Mouse (Mus musculus): ENCODE data around the gene Rfk. TPM values are rescaled to one million over a fixed set of nuclear protein-coding genes. Genes with fewer than 3 reads are reported as not detected.
A peak's percentile ranks its signal among the peaks of the same experiment; 100 is the strongest.

Gene Rfk
- total and polyA plus RNA-seq, 3 experiments, result 36.2 to 112 (median 46.9) TPM

DNA sequence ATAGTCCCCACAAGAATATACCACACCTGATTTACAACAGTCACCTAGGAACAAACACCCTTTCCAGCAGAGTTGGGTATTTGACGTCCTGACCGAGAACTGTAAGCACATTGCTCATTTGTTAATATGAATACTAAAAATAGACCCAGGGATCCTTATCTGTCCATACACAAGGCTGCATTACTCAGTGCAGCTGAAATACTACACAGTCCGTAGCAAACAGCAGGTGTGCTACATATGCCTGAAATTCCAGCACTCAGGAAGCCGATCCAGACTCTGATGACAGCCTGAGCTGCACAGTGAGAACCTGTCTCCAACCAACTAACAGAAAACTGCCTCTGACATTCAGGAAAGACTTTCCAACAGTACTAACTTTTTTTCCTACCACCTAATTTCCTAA lies 39.0 kb upstream of the Rfk start:
- Histone ChIP-seq H3K4me3 (ENCODE audit: low read depth, low read length) (peak overlapping the region; percentile 82), H3K9me3 (replicated peaks) (no peaks in the 10 kb centered on the region), H3K27me3 (ENCODE audit: insufficient read depth, low read length) (no peaks in the 10 kb centered on the region), H3K4me1 (ENCODE audit: insufficient read depth, low read depth, low read length) (peaks cover 65% of the 10 kb centered on the region), H3K36me3 (replicated peaks) (peaks cover 39% of the 10 kb centered on the region)
- no peak for DNase-seq (ENCODE audit: low spot score)
- TF ChIP-seq TAL1 (conservative IDR thresholded peaks at IDR 0.05; ENCODE audit: low read depth, low read length) (peak; percentile 39; the same call in 1 of the 2 replicates), GATA2 (IDR thresholded peaks at IDR 0.05; ENCODE audit: borderline replicate concordance, low read depth, low read length) (no peak)
- ATAC-seq (ENCODE audit: extremely low read depth, insufficient number of reproducible peaks, low FRiP score, poor library complexity, severe bottlenecking), result peak; percentile 17; the same call in 1 of the 2 replicates

DNA sequence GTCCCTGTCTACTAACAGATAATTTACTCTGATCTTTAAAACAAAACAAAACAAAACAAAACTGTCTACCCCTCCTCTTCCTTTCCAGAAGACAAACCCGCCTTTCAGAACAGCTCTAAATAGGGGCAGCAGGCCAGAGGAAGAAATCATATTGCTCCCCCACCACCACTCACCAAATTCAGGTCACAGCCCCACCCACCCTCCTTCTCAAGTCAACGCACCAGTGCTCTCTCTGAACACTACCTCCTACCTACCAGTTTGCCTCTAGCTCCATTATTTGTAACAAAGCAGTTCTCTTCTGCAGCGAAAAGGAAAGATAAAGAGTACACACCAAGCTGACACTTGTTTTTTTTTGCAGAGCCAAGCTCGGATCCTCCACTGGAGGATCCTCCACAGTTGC lies 38.5 kb upstream of the Rfk start:
- Histone ChIP-seq H3K27me3 (ENCODE audit: insufficient read depth, low read length) (no peaks in the 10 kb centered on the region), H3K36me3 (replicated peaks) (peaks cover 33% of the 10 kb centered on the region), H3K9me3 (replicated peaks) (no peaks in the 10 kb centered on the region), H3K4me3 (ENCODE audit: low read depth, low read length) (peak overlapping the region; percentile 82), H3K4me1 (ENCODE audit: insufficient read depth, low read depth, low read length) (peaks cover 65% of the 10 kb centered on the region)
- ATAC-seq (ENCODE audit: extremely low read depth, insufficient number of reproducible peaks, low FRiP score, poor library complexity, severe bottlenecking) (no peak), DNase-seq (ENCODE audit: low spot score) (no peak)
- no peak for TF ChIP-seq TAL1 (conservative IDR thresholded peaks at IDR 0.05; ENCODE audit: low read depth, low read length)
- no peak for TF ChIP-seq GATA2 (IDR thresholded peaks at IDR 0.05; ENCODE audit: borderline replicate concordance, low read depth, low read length)
- TF ChIP-seq CTCF (IDR thresholded peaks at IDR 0.05; ENCODE audit: low read depth, low read length), result no peak
- TF ChIP-seq GATA1 (IDR thresholded peaks at IDR 0.05; ENCODE audit: borderline replicate concordance, low read length), result no peak
- no peak for TF ChIP-seq POLR2AphosphoS5 (IDR thresholded peaks at IDR 0.05; ENCODE audit: insufficient replicate concordance, low read depth, low read length)

DNA sequence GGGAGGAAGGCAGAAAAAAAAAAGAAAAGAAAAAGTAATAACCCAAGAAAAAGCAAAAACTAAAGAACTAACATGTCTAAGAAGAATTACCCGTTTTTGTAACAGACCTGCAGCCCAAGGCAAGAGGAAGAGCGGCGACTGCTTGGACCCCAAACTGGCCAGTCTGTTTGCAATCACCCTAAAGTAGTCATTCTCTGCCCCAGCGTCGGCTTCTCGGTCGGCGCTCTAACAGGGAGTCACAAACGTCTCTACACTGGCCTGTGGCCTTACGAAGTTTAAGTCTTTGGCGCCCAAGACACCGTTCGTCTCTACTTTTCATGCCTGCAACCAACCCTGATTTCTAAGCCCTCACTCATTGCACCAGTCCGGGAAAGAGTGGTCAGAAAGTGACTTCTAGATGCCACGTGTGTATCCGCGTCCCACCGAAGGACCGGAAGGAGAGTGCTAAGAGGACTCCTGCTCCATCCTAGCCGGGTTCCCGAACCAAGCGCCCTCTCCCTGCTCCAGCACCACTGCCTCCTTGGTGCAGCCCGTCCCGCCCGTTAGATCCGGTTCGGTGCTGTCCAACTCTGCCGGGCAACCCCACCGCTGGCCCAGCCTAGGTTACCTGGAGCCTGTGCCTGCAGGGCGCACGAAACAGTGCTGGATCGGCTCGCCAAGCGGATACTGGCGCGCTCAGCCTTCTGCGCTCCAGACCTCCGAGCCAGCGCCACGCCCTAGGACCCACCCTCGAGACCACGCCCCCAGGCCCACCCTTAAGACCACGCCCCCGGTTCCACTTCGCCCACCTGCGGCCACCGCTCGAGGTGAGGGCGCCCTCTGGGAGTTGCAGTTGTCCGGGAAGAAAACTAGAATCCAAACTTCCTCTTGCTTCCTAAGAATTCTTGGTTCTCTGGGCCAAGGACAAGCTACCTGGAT lies 37.6 kb upstream of the Rfk start:
- peak; percentile 48 for ATAC-seq (ENCODE audit: extremely low read depth, insufficient number of reproducible peaks, low FRiP score, poor library complexity, severe bottlenecking)
- Histone ChIP-seq H3K27me3 (ENCODE audit: insufficient read depth, low read length) (no peaks in the 10 kb centered on the region), H3K4me1 (ENCODE audit: insufficient read depth, low read depth, low read length) (peaks cover 69% of the 10 kb centered on the region), H3K4me3 (ENCODE audit: low read depth, low read length) (peak overlapping the region; percentile 82), H3K9me3 (replicated peaks) (no peaks in the 10 kb centered on the region), H3K36me3 (replicated peaks) (peaks cover 27% of the 10 kb centered on the region)
- no peak for TF ChIP-seq TAL1 (conservative IDR thresholded peaks at IDR 0.05; ENCODE audit: low read depth, low read length)
- no peak for TF ChIP-seq CTCF (IDR thresholded peaks at IDR 0.05; ENCODE audit: low read depth, low read length)
- peak; percentile 67 for DNase-seq (ENCODE audit: low spot score)

DNA sequence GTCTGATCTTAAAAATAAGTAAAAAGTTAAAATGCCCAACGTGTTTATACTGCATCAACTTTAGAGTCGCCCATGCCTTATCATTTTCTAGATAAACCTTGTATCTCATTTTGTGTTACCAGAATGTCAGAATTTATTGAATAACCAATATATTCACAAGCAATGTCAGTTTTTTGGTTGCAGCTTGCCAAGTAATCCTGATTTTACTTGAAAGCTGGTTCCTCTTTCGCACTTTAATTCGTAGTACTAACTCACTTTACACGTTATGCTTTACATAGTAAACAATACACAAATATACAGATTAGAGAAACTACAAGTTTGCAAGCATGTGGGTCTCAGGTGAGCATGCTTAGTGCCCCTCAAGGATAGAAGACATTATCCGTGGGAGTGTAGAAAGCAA lies 36.9 kb upstream of the Rfk start:
- Histone ChIP-seq H3K4me3 (ENCODE audit: low read depth, low read length) (no peak overlapping the region), H3K27me3 (ENCODE audit: insufficient read depth, low read length) (no peaks in the 10 kb centered on the region), H3K36me3 (replicated peaks) (peaks cover 20% of the 10 kb centered on the region), H3K9me3 (replicated peaks) (no peaks in the 10 kb centered on the region), H3K4me1 (ENCODE audit: insufficient read depth, low read depth, low read length) (peaks cover 67% of the 10 kb centered on the region)
- ATAC-seq (ENCODE audit: extremely low read depth, insufficient number of reproducible peaks, low FRiP score, poor library complexity, severe bottlenecking) (no peak), DNase-seq (ENCODE audit: low spot score) (no peak)
- no peak for TF ChIP-seq TAL1 (conservative IDR thresholded peaks at IDR 0.05; ENCODE audit: low read depth, low read length)
- TF ChIP-seq GATA2 (IDR thresholded peaks at IDR 0.05; ENCODE audit: borderline replicate concordance, low read depth, low read length), result no peak
- TF ChIP-seq CTCF (IDR thresholded peaks at IDR 0.05; ENCODE audit: low read depth, low read length), result no peak
- TF ChIP-seq GATA1 (IDR thresholded peaks at IDR 0.05; ENCODE audit: borderline replicate concordance, low read length), result no peak
- TF ChIP-seq POLR2AphosphoS5 (IDR thresholded peaks at IDR 0.05; ENCODE audit: insufficient replicate concordance, low read depth, low read length), result no peak

DNA sequence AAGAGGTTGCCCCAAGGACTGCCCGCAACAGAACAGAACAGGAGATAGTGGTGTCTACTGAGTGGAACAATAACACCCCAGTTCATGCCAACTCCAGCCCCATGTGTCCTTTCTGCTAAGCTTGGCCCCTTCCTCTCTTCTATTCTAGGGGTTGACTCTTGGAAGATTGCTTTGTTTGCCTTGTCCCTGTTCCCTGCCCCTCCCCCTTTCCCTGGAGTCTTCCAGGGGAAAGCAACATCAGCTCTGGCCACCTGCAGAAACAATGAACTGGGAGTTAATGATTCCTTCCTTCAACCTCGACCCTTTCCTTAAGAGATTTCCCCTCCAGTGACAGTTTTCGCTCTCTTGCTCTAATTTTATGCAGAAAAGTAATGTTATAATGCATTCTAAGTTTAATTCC lies 36.5 kb upstream of the Rfk start:
- no peak overlapping the region for H3K4me3 ChIP-seq (ENCODE audit: low read depth, low read length)
- ATAC-seq (ENCODE audit: extremely low read depth, insufficient number of reproducible peaks, low FRiP score, poor library complexity, severe bottlenecking), result no peak
- no peaks in the 10 kb centered on the region for H3K27me3 ChIP-seq (ENCODE audit: insufficient read depth, low read length)
- H3K36me3 ChIP-seq (replicated peaks), result peaks cover 17% of the 10 kb centered on the region
- no peaks in the 10 kb centered on the region for H3K9me3 ChIP-seq (replicated peaks)
- no peak for DNase-seq (ENCODE audit: low spot score)
- H3K4me1 ChIP-seq (ENCODE audit: insufficient read depth, low read depth, low read length), result peaks cover 68% of the 10 kb centered on the region
- TF ChIP-seq GATA2 (IDR thresholded peaks at IDR 0.05; ENCODE audit: borderline replicate concordance, low read depth, low read length) (no peak), CTCF (IDR thresholded peaks at IDR 0.05; ENCODE audit: low read depth, low read length) (no peak), GATA1 (IDR thresholded peaks at IDR 0.05; ENCODE audit: borderline replicate concordance, low read length) (no peak), TAL1 (conservative IDR thresholded peaks at IDR 0.05; ENCODE audit: low read depth, low read length) (no peak), POLR2AphosphoS5 (IDR thresholded peaks at IDR 0.05; ENCODE audit: insufficient replicate concordance, low read depth, low read length) (no peak)

DNA sequence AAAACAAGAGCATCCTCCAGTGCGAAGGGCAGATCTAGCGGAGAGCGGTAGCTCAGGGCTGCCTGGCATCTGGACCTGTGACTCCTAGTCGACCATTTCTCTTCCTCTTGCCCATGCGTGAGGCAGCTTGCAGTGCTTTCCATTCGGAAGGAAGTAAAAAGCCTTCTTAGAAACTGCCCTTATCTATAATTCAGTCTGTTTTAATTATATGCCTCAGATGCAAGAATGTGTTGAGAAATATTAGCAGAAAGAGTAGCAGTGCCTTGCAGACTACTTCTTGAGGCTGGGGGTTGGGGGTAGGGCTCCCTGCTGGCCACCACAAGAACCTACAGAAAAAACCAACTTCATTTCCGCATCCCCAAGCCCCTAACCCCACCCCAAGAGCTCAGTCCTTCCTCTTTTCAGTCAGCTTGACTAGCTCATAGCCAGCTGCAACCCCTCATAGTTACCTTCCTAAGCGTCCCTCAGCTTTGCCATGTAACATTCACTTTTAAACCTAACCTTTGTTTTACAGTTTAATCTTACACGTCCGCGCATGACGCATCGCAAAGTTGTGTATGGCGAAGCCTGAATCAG lies 34.4 kb upstream of the Rfk start:
- TF ChIP-seq GATA1 (IDR thresholded peaks at IDR 0.05; ENCODE audit: borderline replicate concordance, low read length) (no peak), GATA2 (IDR thresholded peaks at IDR 0.05; ENCODE audit: borderline replicate concordance, low read depth, low read length) (no peak), TAL1 (conservative IDR thresholded peaks at IDR 0.05; ENCODE audit: low read depth, low read length) (no peak), CTCF (IDR thresholded peaks at IDR 0.05; ENCODE audit: low read depth, low read length) (no peak), POLR2AphosphoS5 (IDR thresholded peaks at IDR 0.05; ENCODE audit: insufficient replicate concordance, low read depth, low read length) (no peak)
- Histone ChIP-seq H3K27me3 (ENCODE audit: insufficient read depth, low read length) (no peaks in the 10 kb centered on the region), H3K4me1 (ENCODE audit: insufficient read depth, low read depth, low read length) (peaks cover 57% of the 10 kb centered on the region), H3K9me3 (replicated peaks) (no peaks in the 10 kb centered on the region), H3K36me3 (replicated peaks) (peaks cover under 1% of the 10 kb centered on the region), H3K4me3 (ENCODE audit: low read depth, low read length) (peak overlapping the region; percentile 64; the same call in 1 of the 2 replicates)
- peak; percentile 32 for ATAC-seq (ENCODE audit: extremely low read depth, insufficient number of reproducible peaks, low FRiP score, poor library complexity, severe bottlenecking)
- DNase-seq (ENCODE audit: low spot score), result peak; percentile 24

All from G1E (cell line).